Mouse (Mus musculus) brain, embryonic 14.5 days (tissue): ENCODE measurements around the gene Dmrta2.

ENCODE experiments used
- CTCF ChIP-seq: fragments of 200-500 bp; IDR thresholded peaks from 2 replicates; pipeline ENCODE4 v1.5.1; 2012; ENCODE audit warnings: inconsistent platforms, mild to moderate bottlenecking, moderate library complexity, borderline replicate concordance; ENCODE audit not compliant: insufficient read depth, insufficient read length; ENCODE audit errors: extremely low read depth
- POLR2A ChIP-seq: fragments of 200-500 bp; IDR thresholded peaks from 2 replicates; pipeline ENCODE4 v1.6.1; 2012; ENCODE audit warnings: mild to moderate bottlenecking, inconsistent platforms, borderline replicate concordance; ENCODE audit not compliant: poor library complexity, insufficient read depth, insufficient read length, severe bottlenecking; ENCODE audit errors: extremely low read depth

GRCm38 (mm10) chr4:109978858-109979340 is 1.0 kb downstream of the Dmrta2 start:
- TF ChIP-seq CTCF (no peak), POLR2A (no peak)
